Mouse (Mus musculus): ENCODE data around the gene Ptgfrn.

Ptgfrn gene

DNA sequence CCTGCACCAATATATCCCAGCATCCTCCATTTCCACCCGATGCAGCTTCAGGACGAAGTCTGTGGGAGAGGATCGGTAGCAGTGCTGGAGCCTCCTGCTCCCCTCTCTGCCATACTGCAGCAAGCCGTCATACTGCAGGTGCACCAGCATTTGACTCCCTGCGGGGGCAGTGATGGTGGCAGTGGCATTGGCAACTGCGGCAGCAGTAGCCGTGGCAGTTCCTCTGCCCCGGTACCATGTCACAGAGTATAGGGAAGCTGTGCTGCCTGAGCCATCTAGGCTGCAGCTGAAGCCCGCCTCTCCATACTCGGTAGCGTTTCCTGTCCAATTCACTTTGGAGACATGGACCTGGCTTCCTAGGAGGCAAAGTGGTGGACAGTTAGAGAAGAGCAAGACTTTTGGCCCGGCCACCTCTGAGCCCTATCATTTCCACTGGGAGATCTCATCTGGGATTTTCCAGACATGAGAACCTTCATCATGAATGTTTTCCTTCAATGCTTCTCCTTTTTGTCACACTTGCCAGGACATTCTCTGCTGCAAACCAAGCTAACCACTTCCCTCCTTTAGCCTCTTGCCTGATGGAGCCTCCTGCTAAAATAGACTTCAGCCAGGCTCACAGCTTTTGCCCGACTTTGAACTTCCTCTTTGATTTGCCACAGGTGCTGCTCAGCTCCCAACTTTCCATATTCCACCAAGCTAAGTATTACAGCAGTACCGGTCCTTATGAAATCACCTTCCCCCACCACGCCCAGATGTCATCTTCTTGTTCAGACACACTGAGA lies 106.3 kb downstream of the Ptgfrn start:
- no peak for DNase-seq (ENCODE audit: low spot score in 2 of 2)

DNA sequence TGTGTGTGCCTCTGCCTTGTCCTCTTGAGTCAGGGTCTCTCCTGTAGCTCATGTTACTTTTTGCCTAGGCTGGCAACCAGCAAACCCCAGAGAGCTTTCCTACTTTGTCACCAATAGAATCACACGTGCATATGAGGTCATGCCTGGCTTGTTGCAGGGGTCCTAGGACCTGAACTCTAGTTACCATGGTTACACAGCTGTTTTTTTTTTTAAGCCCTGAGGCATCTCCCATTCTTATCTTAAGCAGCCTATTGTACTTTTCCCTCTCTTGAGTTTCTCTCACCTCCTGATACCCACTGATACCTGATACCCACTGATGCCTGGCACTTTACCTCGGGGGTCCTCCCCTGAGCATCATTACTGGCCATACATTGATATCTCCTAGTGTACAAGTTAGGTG lies 110.3 kb downstream of the Ptgfrn start:
- no peak for DNase-seq (ENCODE audit: low spot score in 2 of 2)

DNA sequence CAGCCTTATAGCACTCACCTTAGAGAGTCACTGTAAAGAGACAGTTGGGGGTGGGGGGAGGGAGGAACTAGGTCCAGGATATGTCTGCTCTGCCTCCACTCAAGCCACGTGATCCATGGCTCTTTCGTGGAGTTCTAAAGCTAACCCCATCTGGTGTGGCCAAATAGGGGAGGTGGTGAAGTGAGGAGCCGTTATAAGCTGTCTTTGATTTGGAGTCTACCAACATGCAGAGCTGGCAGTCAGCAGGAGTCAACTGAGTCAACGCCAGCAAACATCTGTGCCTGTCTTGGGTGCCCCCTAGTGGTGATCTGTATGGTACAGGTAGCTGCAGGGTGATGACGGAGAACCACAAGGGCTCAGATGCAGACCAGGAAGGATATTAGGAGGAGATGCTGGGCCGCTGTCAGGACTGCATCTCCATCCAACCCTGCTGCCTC lies 111.2 kb downstream of the Ptgfrn start:
- peak; percentile 63 to 83 for DNase-seq (ENCODE audit: low spot score in 2 of 2)

DNA sequence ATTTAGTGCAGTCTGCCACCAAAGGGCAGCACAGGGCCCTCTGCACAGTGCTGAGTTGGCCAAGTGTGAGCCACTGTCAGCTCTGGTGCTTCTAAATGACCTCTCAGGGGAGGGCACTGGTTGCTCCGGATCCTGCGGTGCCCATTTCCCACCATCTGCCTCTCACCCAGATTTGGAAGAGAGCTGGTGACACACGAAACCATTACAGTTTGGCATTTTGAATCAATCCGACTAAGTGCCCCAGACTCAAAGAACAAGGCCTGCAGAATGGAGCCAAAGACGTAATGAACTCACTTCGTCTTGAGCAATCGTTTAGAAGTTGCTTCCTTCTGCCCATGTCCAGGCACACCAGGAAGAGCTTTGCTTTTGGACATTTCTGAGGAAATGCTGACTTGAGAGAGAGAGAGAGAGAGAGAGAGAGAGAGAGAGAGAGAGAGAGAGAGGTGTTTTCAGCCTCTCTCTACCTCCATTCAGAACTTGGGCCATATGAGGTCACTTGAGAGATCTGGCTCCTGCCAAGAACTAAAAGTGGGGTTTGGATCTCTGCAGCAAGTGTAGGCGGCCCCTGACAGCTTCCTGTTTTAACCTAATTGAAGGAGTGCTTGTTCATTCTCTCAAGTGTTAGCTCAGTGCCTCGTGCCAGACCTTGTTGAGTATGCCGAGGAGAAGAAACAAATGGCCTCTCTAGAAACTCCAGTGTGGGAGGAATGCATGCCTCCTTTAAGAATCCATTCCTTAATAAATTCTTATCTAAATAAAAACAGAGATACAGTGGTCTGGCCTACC lies 112.1 kb downstream of the Ptgfrn start:
- no peak for DNase-seq (ENCODE audit: low spot score in 2 of 2)

DNA sequence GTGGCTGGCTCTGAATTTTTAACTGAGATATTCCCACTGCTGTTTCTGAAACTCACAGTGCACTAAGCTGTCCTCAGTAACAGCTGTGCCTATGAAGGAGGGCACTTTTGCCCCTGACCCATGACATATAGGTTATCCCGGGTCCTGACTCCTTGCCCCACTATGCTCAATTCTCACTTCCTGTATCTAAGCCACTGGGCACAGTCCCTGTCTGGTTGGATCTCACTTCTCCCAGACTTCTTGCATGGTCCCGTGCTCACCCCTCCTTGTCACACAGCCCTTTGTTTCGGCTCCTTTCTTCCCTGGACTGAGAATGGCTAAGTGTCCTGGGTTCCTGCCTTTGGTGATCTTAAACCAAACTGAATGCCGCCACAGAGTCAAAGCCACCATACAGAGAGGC lies 115.8 kb downstream of the Ptgfrn start:
- DNase-seq (ENCODE audit: low spot score in 2 of 2) = no peak

DNA sequence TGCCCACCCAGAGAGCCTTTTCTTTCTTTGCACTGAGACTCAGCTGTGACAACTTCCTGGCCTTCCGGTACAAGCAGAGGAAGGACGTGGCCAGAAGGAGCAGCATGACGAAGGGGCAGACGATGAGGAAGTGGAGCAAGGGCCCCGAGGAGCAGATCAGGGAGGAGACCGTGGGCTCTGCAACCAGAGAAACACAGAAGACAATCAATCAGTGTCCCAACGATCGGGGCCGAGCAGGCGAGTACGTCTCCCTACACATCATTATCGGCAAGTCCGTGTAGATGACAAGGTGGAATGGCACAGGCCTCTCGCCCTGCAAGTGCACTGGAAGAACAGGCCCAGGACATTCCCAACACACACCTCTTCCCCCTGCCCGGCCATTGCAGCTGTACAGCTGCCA lies 116.4 kb downstream of the Ptgfrn start:
- peak in 1 of 2 experiments; percentile 38 for DNase-seq (ENCODE audit: low spot score in 2 of 2)

DNA sequence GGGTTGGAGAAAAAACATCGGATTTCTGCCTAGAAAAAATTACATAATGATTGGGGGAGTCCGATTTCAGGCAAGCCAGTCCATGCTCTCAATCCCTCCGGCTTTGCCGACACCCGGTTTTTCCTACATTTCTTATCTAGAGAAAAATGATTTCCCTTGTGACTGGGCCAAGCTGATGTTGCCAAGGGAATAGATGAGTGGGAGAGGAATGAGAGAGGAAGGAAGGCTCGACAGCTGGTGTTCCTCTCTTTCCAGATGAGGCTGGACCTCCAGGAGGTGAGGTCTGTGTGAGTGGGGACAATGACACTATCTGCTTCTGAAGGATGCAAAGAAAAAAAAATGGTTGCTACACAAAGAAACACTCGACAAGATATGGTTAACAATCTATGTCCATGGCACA lies 116.9 kb downstream of the Ptgfrn start:
- no peak for DNase-seq (ENCODE audit: low spot score in 2 of 2)

Measured in spleen, postnatal 10 days (tissue).